Mouse (Mus musculus): ENCODE measurements around the gene Hlf. TPM values are rescaled to one million over a fixed set of nuclear protein-coding genes. Genes with fewer than 3 reads are reported as not detected.

The Hlf gene
- polyA plus RNA-seq, 1 experiment from 2014 or later = 1.2 TPM

DNA sequence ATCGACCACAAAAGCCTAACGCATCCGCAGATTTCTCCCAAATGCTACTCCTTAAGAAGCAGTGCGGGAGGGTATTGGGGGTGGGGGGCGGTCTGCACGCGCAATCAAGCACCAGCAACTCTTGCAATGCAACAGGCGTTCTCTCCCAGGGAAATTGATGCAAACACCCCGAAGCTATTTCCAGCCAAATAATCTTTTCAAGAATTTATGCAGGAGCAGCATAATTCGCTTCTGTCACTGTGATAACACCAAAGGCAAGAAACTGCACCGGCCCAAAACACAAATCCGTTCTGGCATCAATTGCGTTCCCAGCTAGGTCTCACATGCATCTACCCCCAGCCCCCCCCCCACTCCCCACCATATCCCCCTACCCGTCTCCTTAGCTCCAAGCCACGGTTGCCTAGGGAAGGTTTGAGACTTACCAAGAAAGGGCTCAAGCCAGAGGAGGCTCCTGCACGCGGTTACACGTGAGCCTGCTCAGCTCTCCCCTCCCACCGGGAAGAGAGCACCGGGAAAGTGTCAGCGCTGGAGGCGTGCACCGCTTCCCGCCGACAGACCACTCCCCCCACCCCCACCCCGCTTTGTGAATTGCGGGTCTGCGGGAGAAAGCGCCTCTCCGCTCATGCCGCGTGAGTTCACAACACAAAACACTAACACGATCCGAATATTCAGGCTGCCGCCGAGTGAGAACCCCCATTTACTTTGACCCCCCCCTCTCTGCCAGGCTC is 1.4 kb downstream of the Hlf start:
- WGBS = under 1% methylated on average over 36 of the region's 36 CpGs
- no peaks in the 10 kb centered on the region for H3K9me3 ChIP-seq
- peak overlapping the region; percentile 61 for H3K4me3 ChIP-seq
- no peaks in the 10 kb centered on the region for H3K36me3 ChIP-seq (replicated peaks)
- no peak overlapping the region for H3K27ac ChIP-seq (replicated peaks)
- H3K27me3 ChIP-seq (replicated peaks; ENCODE audit: low read depth, poor library complexity, severe bottlenecking) = peaks cover 82% of the 10 kb centered on the region
- peak; percentile 63 for DNase-seq (ENCODE audit: low spot score)
- H3K4me1 ChIP-seq = peaks cover 42% of the 10 kb centered on the region

DNA sequence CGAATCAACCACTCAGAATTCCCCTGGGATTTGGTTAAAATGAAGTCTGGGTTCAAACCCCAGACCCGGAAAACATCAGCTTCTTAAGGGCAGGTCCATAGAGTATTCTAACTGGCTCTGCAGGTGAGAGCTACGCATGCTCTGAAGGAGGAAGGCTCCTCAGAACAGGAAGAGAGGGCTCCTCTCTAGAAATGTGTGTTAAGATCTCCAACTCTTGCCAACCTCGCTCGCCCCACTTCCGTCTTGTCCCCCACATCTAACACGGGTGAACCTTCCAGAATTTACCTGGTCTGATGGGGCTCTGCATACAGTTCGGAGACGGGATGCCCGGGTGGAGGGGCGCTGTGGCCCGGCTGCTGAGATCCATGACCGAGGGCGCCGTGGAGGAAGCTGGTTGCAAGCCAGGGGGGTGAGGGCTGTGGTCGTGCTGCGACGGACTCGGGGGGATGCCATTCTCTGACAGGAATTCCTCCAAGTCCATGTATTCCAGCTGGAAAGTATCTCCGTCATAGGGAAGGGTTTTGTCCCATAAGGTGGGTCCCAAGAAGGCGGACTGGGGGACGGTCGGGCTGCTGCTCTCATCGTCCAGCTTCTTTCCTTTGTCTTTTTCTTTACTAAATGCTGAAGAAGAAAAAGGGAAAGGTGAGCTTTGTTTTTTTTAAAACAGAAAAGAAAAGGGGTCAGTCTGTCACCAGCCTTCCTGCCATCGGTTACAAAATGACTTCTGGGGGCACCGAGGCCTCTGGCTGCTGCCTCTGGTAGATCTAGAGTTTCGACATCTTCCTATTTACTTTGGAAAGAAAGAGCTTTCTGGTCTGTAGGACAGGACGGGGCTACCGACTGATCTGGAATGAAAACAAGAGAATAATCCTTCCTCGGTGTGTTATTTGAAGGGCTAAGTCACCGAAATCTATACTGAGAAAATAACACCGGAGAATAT is 2.9 kb downstream of the Hlf start:
- Histone ChIP-seq H3K4me3 (peak overlapping the region; percentile 61; the same call in 1 of the 2 replicates), H3K36me3 (replicated peaks) (no peaks in the 10 kb centered on the region), H3K9me3 (no peaks in the 10 kb centered on the region), H3K27ac (replicated peaks) (no peak overlapping the region), H3K4me1 (peaks cover 42% of the 10 kb centered on the region), H3K27me3 (replicated peaks; ENCODE audit: low read depth, poor library complexity, severe bottlenecking) (peaks cover 90% of the 10 kb centered on the region)
- DNase-seq (ENCODE audit: low spot score) = no peak
- 37% methylated on average over 32 of the region's 32 CpGs for WGBS

DNA sequence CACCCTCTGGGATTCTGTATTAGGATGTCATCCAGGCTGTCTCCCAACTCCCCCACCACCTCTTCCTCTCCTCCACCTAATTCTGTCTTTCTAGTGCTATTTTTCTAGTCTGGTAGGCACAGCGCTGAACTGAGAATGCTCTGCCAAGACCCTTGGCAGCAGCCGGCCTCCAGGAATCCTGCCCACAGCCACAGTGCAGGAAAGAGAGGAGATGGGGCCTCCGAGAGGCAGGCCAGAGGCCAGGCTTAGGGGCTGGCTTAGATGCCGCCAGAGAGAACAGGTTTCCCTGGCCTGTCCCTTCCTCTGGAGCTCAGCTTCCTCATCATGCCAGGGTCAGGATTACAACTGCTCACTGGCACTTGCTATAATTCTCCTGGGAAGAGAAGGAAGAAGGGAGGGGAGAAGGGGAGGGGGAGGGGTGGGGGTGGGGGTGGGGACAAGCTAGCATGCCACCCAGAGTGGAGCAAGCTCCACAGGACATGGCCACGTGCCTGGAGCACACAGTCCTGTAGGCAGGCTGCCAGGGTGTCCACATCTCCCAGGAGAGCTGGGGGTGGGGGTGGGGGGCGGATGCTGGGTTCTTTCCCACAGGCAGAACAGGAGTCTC is 8.6 kb downstream of the Hlf start:
- Histone ChIP-seq H3K36me3 (replicated peaks) (no peaks in the 10 kb centered on the region), H3K9me3 (no peaks in the 10 kb centered on the region), H3K4me3 (no peak overlapping the region), H3K4me1 (peaks cover 14% of the 10 kb centered on the region), H3K27ac (replicated peaks) (peak overlapping the region; percentile 32; the same call in 1 of the 2 replicates), H3K27me3 (replicated peaks; ENCODE audit: low read depth, poor library complexity, severe bottlenecking) (peaks cover 50% of the 10 kb centered on the region)
- no peak for DNase-seq (ENCODE audit: low spot score)
- WGBS = 31% methylated on average over 6 of the region's 6 CpGs

DNA sequence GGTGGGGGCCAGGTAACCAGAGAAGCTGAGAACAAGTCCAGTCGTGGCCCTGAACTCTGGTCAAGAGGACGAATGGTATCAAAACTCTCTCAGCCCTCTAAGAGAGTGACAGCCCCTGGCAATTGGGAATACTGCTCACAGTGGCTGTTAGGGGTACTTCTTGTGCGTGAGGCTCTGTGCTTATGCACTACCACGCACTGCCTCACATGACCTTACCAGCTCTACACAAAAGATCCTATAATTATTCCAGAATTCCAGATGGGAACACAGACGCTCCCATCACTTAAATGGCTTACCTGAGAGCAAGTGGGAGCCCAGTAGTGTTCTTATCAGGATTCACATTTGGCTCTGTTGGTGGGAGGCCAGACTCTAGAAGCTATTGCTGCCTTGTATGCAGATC is 9.6 kb downstream of the Hlf start:
- H3K27me3 ChIP-seq (replicated peaks; ENCODE audit: low read depth, poor library complexity, severe bottlenecking) = peaks cover 40% of the 10 kb centered on the region
- H3K27ac ChIP-seq (replicated peaks) = no peak overlapping the region
- H3K4me1 ChIP-seq = peaks cover 14% of the 10 kb centered on the region
- no peaks in the 10 kb centered on the region for H3K36me3 ChIP-seq (replicated peaks)
- no peak for DNase-seq (ENCODE audit: low spot score)
- no peak overlapping the region for H3K4me3 ChIP-seq
- 46% methylated on average over 5 of the region's 5 CpGs for WGBS
- no peaks in the 10 kb centered on the region for H3K9me3 ChIP-seq

DNA sequence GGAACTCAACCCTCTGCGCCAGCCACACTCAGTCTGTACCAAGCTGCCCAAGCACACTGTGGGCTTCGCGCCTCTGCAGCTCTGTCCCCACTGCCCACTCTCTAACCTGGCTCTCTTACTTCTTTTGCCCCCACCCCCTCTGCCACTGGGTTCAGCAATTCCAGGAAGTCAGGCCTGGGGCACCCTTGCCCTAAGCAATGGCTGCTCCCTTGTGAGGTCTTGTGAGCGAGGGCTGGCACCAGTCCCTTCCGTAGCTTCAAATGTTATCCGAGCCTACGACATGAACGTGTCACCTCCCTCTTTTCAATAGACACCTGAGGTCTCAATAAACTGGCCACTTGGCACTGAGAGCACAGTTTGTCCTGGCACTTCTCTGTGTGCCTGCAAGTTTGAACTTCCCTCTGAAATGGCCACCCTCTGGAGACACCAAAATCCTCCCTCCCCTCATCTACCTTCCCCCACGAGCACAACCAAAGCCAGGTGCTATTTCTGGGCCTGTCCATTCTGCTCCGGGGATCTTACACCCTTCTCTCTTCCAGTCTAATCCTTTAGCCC is 10.5 kb downstream of the Hlf start:
- no peaks in the 10 kb centered on the region for H3K36me3 ChIP-seq (replicated peaks)
- H3K4me3 ChIP-seq = no peak overlapping the region
- H3K4me1 ChIP-seq = peaks cover 14% of the 10 kb centered on the region
- no peak for DNase-seq (ENCODE audit: low spot score)
- WGBS = 84% methylated on average over 10 of the region's 10 CpGs
- no peaks in the 10 kb centered on the region for H3K9me3 ChIP-seq
- no peak overlapping the region for H3K27ac ChIP-seq (replicated peaks)
- peaks cover 31% of the 10 kb centered on the region for H3K27me3 ChIP-seq (replicated peaks; ENCODE audit: low read depth, poor library complexity, severe bottlenecking)

DNA sequence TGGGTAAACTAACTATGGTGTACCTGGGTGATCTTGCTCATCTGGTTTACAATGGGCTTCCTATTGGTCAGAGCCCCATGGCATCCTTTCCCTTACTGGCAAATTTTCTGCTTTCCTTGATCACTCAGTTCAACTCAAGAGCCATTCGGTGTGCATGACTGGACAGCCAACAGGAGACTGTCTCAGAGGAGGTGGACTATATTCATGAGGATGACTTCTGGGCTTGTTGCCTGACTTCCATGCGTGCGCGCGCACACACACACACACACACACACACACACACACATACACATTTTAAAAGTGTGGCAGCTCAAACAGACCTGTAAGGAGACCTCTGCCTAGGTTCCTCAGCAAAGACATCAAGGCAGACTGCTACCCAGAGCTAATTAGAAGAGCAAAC is 12.7 kb downstream of the Hlf start:
- 98% methylated on average over 5 of the region's 5 CpGs for WGBS
- Histone ChIP-seq H3K27me3 (replicated peaks; ENCODE audit: low read depth, poor library complexity, severe bottlenecking) (peaks cover 11% of the 10 kb centered on the region; the same call in 1 of the 2 replicates), H3K4me1 (peaks cover 14% of the 10 kb centered on the region), H3K9me3 (no peaks in the 10 kb centered on the region), H3K36me3 (replicated peaks) (no peaks in the 10 kb centered on the region), H3K27ac (replicated peaks) (no peak overlapping the region), H3K4me3 (no peak overlapping the region)
- DNase-seq (ENCODE audit: low spot score) = no peak

DNA sequence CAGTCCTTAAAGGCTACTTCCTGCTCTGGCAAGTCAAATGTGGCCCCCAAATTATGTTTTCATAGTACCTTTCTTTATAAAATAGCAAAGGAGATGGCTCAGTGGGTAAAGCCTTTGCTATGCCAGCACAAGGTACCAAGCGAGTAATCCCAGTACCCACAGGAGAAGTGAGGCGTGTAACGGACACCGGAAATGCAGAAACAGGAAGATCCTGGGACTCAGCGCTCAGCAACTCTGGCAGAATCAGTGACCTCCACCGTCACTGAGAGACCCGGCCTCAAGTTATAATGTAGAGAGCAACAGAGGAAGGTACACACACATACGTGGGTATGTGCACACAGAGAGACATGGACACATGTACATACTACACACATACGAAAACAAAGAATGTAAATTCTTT is 14.3 kb downstream of the Hlf start:
- no peak for DNase-seq (ENCODE audit: low spot score)
- 91% methylated on average over 9 of the region's 9 CpGs for WGBS
- H3K4me1 ChIP-seq = peaks cover 10% of the 10 kb centered on the region

DNA sequence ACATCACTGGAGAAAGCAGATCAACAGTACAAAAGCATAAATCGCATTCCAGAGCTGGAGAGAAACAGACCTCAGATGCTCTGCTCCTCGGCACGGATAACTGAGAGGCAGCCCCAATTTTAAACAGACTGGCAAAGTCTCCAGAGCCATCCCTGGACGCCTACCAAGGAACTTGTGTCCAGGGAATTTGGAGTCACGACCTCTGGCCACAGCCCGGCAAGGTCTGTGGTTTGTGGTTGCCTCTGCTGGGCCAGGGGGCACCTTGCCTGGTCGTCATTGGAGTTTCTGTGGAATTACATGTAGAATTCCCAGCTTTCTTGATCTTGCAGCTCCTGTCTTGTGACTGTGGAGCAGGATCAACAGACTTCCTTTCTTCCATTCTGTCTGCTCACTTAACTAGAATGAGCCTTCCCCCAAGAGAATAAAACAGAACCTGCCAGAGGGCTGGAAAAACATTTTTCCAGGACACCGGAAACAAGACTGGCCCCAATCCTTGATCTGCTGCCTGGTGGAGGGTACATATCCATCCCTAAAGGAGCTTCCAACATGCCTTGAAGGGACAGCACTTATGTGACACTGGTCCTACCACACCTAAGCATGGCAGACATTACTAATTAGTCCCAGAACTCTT is 19.1 kb downstream of the Hlf start:
- H3K4me1 ChIP-seq = peaks cover 39% of the 10 kb centered on the region
- WGBS = 35% methylated on average over 8 of the region's 8 CpGs
- peaks cover 33% of the 10 kb centered on the region for H3K27me3 ChIP-seq (replicated peaks; ENCODE audit: low read depth, poor library complexity, severe bottlenecking)
- no peaks in the 10 kb centered on the region for H3K36me3 ChIP-seq (replicated peaks)
- H3K27ac ChIP-seq (replicated peaks) = no peak overlapping the region
- no peaks in the 10 kb centered on the region for H3K9me3 ChIP-seq
- DNase-seq (ENCODE audit: low spot score) = no peak
- no peak overlapping the region for H3K4me3 ChIP-seq

More for the DNA sequence above, 14.3 kb downstream of the Hlf start:
- no peaks in the 10 kb centered on the region for H3K9me3 ChIP-seq
- H3K27me3 ChIP-seq (replicated peaks; ENCODE audit: low read depth, poor library complexity, severe bottlenecking) = 0 out of 2 replicates have a peak, but pooled peaks cover 3% of the 10 kb centered on the region
- H3K4me3 ChIP-seq = no peak overlapping the region
- no peak overlapping the region for H3K27ac ChIP-seq (replicated peaks)
- no peaks in the 10 kb centered on the region for H3K36me3 ChIP-seq (replicated peaks)

DNA sequence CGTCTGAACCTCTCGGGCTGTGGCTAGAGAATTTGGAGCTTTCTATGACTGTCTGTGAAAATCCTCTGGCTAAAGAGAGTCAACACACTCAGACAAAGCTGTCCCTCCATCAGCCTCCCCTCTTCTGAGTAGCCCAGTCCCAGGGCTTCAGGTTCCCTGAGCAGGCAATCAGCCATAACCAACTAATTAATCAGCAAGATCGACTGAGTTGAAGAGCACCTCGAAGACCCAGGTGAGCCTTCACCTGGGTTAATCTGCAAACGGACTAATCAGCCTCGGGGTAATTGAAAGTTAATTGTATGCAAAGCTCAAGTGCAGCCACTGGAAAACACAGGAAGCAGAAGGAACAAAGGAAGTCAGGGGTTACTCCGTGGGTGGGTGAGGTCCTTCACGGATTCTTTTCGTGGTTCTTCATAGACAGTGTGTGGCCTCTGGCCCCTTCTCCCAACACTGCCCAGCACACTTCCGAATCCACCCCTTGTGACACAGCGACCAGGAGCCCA is 19.9 kb downstream of the Hlf start:
- Histone ChIP-seq H3K27me3 (replicated peaks; ENCODE audit: low read depth, poor library complexity, severe bottlenecking) (peaks cover 37% of the 10 kb centered on the region), H3K27ac (replicated peaks) (peak overlapping the region; percentile 45), H3K36me3 (replicated peaks) (no peaks in the 10 kb centered on the region), H3K4me3 (peak overlapping the region; percentile 33), H3K4me1 (peaks cover 39% of the 10 kb centered on the region), H3K9me3 (no peaks in the 10 kb centered on the region)
- 5% methylated on average over 11 of the region's 11 CpGs for WGBS
- no peak for DNase-seq (ENCODE audit: low spot score)

DNA sequence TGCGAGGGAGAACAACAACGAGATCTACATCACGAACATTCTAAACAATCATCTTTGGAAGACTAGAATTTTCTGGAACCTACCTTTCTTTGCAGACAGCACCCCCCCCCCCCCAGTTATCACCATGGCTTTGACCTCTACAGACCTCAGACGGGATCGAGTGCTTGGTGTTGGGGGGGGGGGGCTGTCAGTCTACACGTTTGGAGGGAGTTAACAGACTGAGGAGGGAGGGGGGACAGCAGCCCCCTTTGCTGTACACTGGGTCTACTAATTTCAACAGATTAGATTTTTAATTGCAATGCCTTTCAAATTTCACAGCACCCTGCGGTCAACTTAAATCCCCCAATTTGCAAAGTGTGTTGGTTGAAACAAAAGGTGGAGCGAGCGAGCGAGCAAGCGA is 20.3 kb downstream of the Hlf start:
- 24% methylated on average over 11 of the region's 11 CpGs for WGBS
- H3K27me3 ChIP-seq (replicated peaks; ENCODE audit: low read depth, poor library complexity, severe bottlenecking) = peaks cover 37% of the 10 kb centered on the region
- DNase-seq (ENCODE audit: low spot score) = no peak
- H3K27ac ChIP-seq (replicated peaks) = peak overlapping the region; percentile 45
- H3K4me1 ChIP-seq = peaks cover 40% of the 10 kb centered on the region
- peak overlapping the region; percentile 33 for H3K4me3 ChIP-seq
- H3K36me3 ChIP-seq (replicated peaks) = no peaks in the 10 kb centered on the region
- H3K9me3 ChIP-seq = no peaks in the 10 kb centered on the region

DNA sequence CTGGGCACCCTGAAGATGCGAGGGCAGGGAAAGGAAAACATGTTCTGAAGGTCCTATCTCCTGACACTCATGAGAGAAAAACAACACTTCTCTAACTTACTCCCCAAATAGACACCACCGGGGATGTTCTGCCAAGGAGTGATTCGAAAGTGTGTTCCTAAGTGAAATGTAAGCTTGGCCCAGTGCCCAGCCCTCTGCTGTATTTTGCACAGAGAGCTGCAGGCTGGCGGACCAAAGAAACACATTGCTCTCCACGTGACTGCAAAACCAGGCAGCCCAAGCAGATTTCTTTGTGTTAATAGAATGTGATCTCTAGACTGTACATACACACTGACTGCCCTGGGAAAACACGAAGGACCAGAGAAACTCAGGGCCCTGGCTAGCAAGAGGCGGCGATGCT is 21.1 kb downstream of the Hlf start:
- H3K27ac ChIP-seq (replicated peaks) = peak overlapping the region; percentile 45
- H3K4me3 ChIP-seq = no peak overlapping the region
- DNase-seq (ENCODE audit: low spot score) = peak; percentile 51
- no peaks in the 10 kb centered on the region for H3K36me3 ChIP-seq (replicated peaks)
- no peaks in the 10 kb centered on the region for H3K9me3 ChIP-seq
- WGBS = 38% methylated on average over 8 of the region's 8 CpGs
- peaks cover 37% of the 10 kb centered on the region for H3K27me3 ChIP-seq (replicated peaks; ENCODE audit: low read depth, poor library complexity, severe bottlenecking)
- peaks cover 47% of the 10 kb centered on the region for H3K4me1 ChIP-seq

DNA sequence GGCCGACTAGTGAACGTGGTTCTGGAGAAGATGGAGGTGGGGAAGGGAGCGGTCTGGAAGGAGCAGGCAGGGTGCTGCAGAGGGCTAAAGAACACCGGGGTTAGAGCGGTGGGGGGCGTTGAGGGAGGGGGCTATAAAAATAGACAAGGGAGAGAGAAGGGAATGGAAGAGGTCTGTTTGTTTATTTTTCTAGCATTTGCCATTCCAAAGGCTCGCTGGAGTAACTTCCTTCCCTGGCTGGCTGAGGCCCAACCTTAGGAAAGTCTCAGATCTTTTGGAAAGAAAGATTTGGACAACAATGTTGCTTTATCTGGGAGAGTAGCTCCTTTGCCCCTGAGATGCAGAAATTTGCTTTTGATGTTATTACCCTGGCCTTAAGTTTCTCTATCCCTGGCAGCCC is 21.6 kb downstream of the Hlf start:
- Histone ChIP-seq H3K4me1 (peaks cover 47% of the 10 kb centered on the region), H3K27me3 (replicated peaks; ENCODE audit: low read depth, poor library complexity, severe bottlenecking) (peaks cover 37% of the 10 kb centered on the region), H3K9me3 (no peaks in the 10 kb centered on the region), H3K36me3 (replicated peaks) (no peaks in the 10 kb centered on the region), H3K4me3 (no peak overlapping the region), H3K27ac (replicated peaks) (peak overlapping the region; percentile 45)
- 24% methylated on average over 7 of the region's 7 CpGs for WGBS
- peak; percentile 38 for DNase-seq (ENCODE audit: low spot score)

Data from embryonic facial prominence, embryonic 10.5 days (tissue).